In genomic region chr2:153546471-153546870, GRCm38 (mm10) we compare ENCODE assay signal across 27 mouse cellular contexts. TPM values are rescaled to one million over a fixed set of nuclear protein-coding genes. Genes with fewer than 3 reads are reported as not detected.
DNase-seq lines count a peak whose midpoint lies in the region; ATAC-seq and TF ChIP-seq lines count a peak whose summit lies in the region.
"Had no signal": no experiment of that assay in that cellular context is flagged by ENCODE, and none has a peak within 500 bp of the region (broad histone marks: within the 10 kb centered on the region; RNA-seq: fewer than 3 reads in every experiment).

No protein-coding gene starts in this region.

- H3K9me3 ChIP-seq in forebrain, embryonic 13.5 days (replicated peaks), result no peaks in the 10 kb centered on the region
- H3K9me3 ChIP-seq in forebrain, embryonic 16.5 days (ENCODE audit: control insufficient read depth, low read length), result no peaks in the 10 kb centered on the region
- H3K9me3 ChIP-seq: midbrain, embryonic 12.5 days had no signal

- peak overlapping the region; percentile 16; the same call in 1 of the 2 replicates for H3K9ac ChIP-seq in forebrain, embryonic 13.5 days
- H3K9ac ChIP-seq in forebrain, embryonic 16.5 days (replicated peaks; ENCODE audit: low read depth, low read length), result no peak overlapping the region
- H3K9ac ChIP-seq: forebrain, postnatal 0 days; midbrain, embryonic 12.5 days had no signal

- intact Hi-C loops in left cerebral cortex, adult 2 months (cut with DNase I), result no loop called here

- no peak overlapping the region for H3K4me3 ChIP-seq in forebrain, embryonic 13.5 days
- no peak overlapping the region for H3K4me3 ChIP-seq in forebrain, embryonic 16.5 days (replicated peaks; ENCODE audit: low read length)
- no peak overlapping the region for H3K4me3 ChIP-seq in kidney, adult 2 months (ENCODE audit: insufficient read depth, low read depth, low read length)
- H3K4me3 ChIP-seq in left cerebral cortex, adult 2 months, result no peak overlapping the region
- H3K4me3 ChIP-seq: midbrain, embryonic 12.5 days; myocyte had no signal

- H3K27ac ChIP-seq in forebrain, embryonic 13.5 days, result no peak overlapping the region
- no peak overlapping the region for H3K27ac ChIP-seq in forebrain, embryonic 16.5 days (ENCODE audit: low read length)
- no peak overlapping the region for H3K27ac ChIP-seq in kidney, adult 2 months (ENCODE audit: insufficient read depth, low read depth, low read length)
- no peak overlapping the region for H3K27ac ChIP-seq in left cerebral cortex, adult 2 months
- H3K27ac ChIP-seq: hindbrain, postnatal 0 days; midbrain, embryonic 12.5 days had no signal

- H3K27me3 ChIP-seq in forebrain, embryonic 13.5 days, result no peaks in the 10 kb centered on the region; the same call in 1 of the 2 replicates
- H3K27me3 ChIP-seq in forebrain, embryonic 16.5 days (replicated peaks; ENCODE audit: control insufficient read depth, insufficient read depth, low read length), result no peaks in the 10 kb centered on the region
- H3K27me3 ChIP-seq in kidney, adult 2 months (replicated peaks; ENCODE audit: control insufficient read depth, insufficient read depth, low read length), result no peaks in the 10 kb centered on the region
- H3K27me3 ChIP-seq: midbrain, embryonic 12.5 days had no signal

- no peak for TF ChIP-seq POLR2A in kidney, adult 2 months (IDR thresholded peaks at IDR 0.05; ENCODE audit: low read depth, low read length)

- peaks cover 33% of the 10 kb centered on the region for H3K4me1 ChIP-seq in forebrain, embryonic 13.5 days
- peaks cover 14% of the 10 kb centered on the region for H3K4me1 ChIP-seq in forebrain, embryonic 16.5 days (replicated peaks; ENCODE audit: control insufficient read depth, insufficient read depth, low read length)
- peaks cover 9% of the 10 kb centered on the region; the same call in 1 of the 2 replicates for H3K4me1 ChIP-seq in kidney, adult 2 months (ENCODE audit: control insufficient read depth, insufficient read depth, low read length)

- H3K4me2 ChIP-seq in forebrain, embryonic 13.5 days, result no peak overlapping the region
- no peak overlapping the region for H3K4me2 ChIP-seq in forebrain, embryonic 16.5 days (ENCODE audit: low read length)
- H3K4me2 ChIP-seq: heart, embryonic 11.5 days; midbrain, embryonic 12.5 days had no signal

- WGBS in forebrain, embryonic 13.5 days, result 44% methylated on average over 5 of the region's 5 CpGs
- WGBS in forebrain, embryonic 16.5 days, result 47% methylated on average over 5 of the region's 5 CpGs
- WGBS in kidney, adult 2 months, result 23% methylated on average over 5 of the region's 5 CpGs

- peak; percentile 41 for DNase-seq in ES-CJ7 (ENCODE audit: low read depth, low spot score)
- peak; percentile 67 for DNase-seq in kidney, adult 2 months
- peak; percentile 57 to 84 for DNase-seq in kidney, postnatal 25 days
- DNase-seq in B cell, adult 2 months, result no peak
- DNase-seq in cerebellum, adult 9-11 months, result no peak
- DNase-seq in left cerebral cortex, adult 2 months (ENCODE audit: extremely low spot score in 1 of 2, low spot score in 2 of 2), result no peak
- DNase-seq: cerebellum, adult 11-12 months; forebrain, postnatal 0 days; gastrocnemius, postnatal 10 days; layer of hippocampus, adult 9-11 months; lung, adult 18-20 months; lung, postnatal 4 days; right cerebral cortex, adult 18-20 months had no signal

- ATAC-seq in forebrain, embryonic 13.5 days, result no peak
- ATAC-seq in forebrain, embryonic 16.5 days, result no peak
- ATAC-seq: forebrain, postnatal 0 days; hindbrain, postnatal 0 days had no signal

- TF ChIP-seq CTCF in kidney, adult 2 months (conservative IDR thresholded peaks at IDR 0.05; ENCODE audit: insufficient read depth, insufficient read length, low read depth, low read length), result no peak
- no peak for TF ChIP-seq CTCF in left cerebral cortex, adult 2 months (IDR thresholded peaks at IDR 0.05)

- H3K36me3 ChIP-seq in forebrain, embryonic 13.5 days (ENCODE audit: poor library complexity, severe bottlenecking), result no peaks in the 10 kb centered on the region
- H3K36me3 ChIP-seq in forebrain, embryonic 16.5 days (ENCODE audit: control insufficient read depth, insufficient read depth), result no peaks in the 10 kb centered on the region
- no peaks in the 10 kb centered on the region for H3K36me3 ChIP-seq in kidney, adult 2 months (ENCODE audit: control insufficient read depth, insufficient read depth, low read length)
- H3K36me3 ChIP-seq: midbrain, embryonic 12.5 days had no signal

RNA-seq across cellular contexts. Expression of gene Nol4l, which starts 16.7 kb away (rescaled TPM):
- 32.1 and 36.7 TPM in 2 replicates for polyA plus RNA-seq in forebrain, embryonic 13.5 days (2015; fragmentation: Nextera tagmentation; extraction: Ambion mirVana)
- 47.8 and 50.4 TPM in 2 replicates for polyA plus RNA-seq in forebrain, embryonic 16.5 days (2015; fragmentation: Nextera tagmentation; extraction: Ambion mirVana)
- polyA plus RNA-seq in kidney, adult 2 months (2012; rRNA removed), result 11.9 and 14.5 TPM in 2 replicates
- total RNA-seq in left cerebral cortex, adult 2 months (2021), result 10 to 100 TPM; 45.0 to 51.3 TPM

RNA-seq across cellular contexts. Expression of gene 4930404H24Rik, which starts 53.9 kb away (rescaled TPM):
- not detected in 2 replicates for polyA plus RNA-seq in forebrain, embryonic 13.5 days (2015; fragmentation: Nextera tagmentation; extraction: Ambion mirVana)
- polyA plus RNA-seq in forebrain, embryonic 16.5 days (2015; fragmentation: Nextera tagmentation; extraction: Ambion mirVana), result not detected in 2 replicates
- polyA plus RNA-seq in kidney, adult 2 months (2012; rRNA removed), result not detected in 2 replicates
- not detected for total RNA-seq in left cerebral cortex, adult 2 months (2021)
- total RNA-seq: adrenal gland, adult 18-20 months; forebrain, postnatal 0 days; gastrocnemius, postnatal 10 days; heart, postnatal 25 days; hindbrain, postnatal 0 days; left cerebral cortex, postnatal 10 days; neutrophil, adult 5-6 weeks had no signal
- polyA plus RNA-seq: cortical plate, adult 2 months; embryonic facial prominence, embryonic 14.5 days; forebrain, postnatal 0 days; heart, embryonic 11.5 days; hindbrain, postnatal 0 days; midbrain, embryonic 12.5 days; myocyte; spleen, adult 2 months; urinary bladder, adult 2 months had no signal

Comparison
In these comparisons a context has a peak if more than half of its experiments do, and no peak if none do; other contexts are left out.
1. DNase-seq: peak in ES-CJ7 (single experiment), kidney, adult 2 months (single experiment) and kidney, postnatal 25 days (2 of 2); none in B cell, adult 2 months (0 of 2), cerebellum, adult 9-11 months (single experiment) and left cerebral cortex, adult 2 months (0 of 2).